Mouse (Mus musculus) hindbrain, embryonic 11.5 days (tissue): ENCODE measurements around the gene Tmem216. TPM values are rescaled to one million over a fixed set of nuclear protein-coding genes. Genes with fewer than 3 reads are reported as not detected.

Experiments
- ATAC-seq: fragments of 200-750 bp; cut with Nextera tagmentation; 2 replicates; pipeline ENCODE4 v1.8.0; 2017; ENCODE audit warnings: mild to moderate bottlenecking, moderate TSS enrichment, moderate library complexity; ENCODE audit not compliant: low FRiP score
- DNase-seq: peaks from one replicate; pipeline ENCODE4 v3.0.0-alpha.2; 2015; ENCODE audit warnings: low spot score
- H3K27ac ChIP-seq: fragments of 300-500 bp; sonication (generic); 2 replicates; pipeline ENCODE4 v1.5.1; 2014; ENCODE audit warnings: mild to moderate bottlenecking, low read depth, low read length
- H3K27me3 ChIP-seq: fragments of 300-500 bp; sonication (generic); 2 replicates; pipeline ENCODE4 v1.6.1; 2014; ENCODE audit warnings: mild to moderate bottlenecking, low read length, moderate library complexity, mixed read lengths; ENCODE audit not compliant: control insufficient read depth, insufficient read depth
- H3K36me3 ChIP-seq: fragments of 300-500 bp; sonication (generic); 2 replicates; pipeline ENCODE4 v1.6.1; 2014; ENCODE audit warnings: mild to moderate bottlenecking, low read length, moderate library complexity, mixed read lengths; ENCODE audit not compliant: control insufficient read depth, insufficient read depth
- H3K4me1 ChIP-seq: fragments of 300-500 bp; sonication (generic); replicated peaks from 2 replicates; pipeline ENCODE4 v1.6.1; 2014; ENCODE audit warnings: low read length, mixed read lengths; ENCODE audit not compliant: control insufficient read depth, insufficient read depth
- H3K4me2 ChIP-seq: fragments of 300-500 bp; sonication (generic); replicated peaks from 2 replicates; pipeline ENCODE4 v1.6.1; 2014; ENCODE audit warnings: mild to moderate bottlenecking, low read depth, low read length
- H3K4me3 ChIP-seq: fragments of 300-500 bp; sonication (generic); 2 replicates; pipeline ENCODE4 v1.5.1; 2014; ENCODE audit warnings: low read depth, low read length
- H3K9ac ChIP-seq: fragments of 300-500 bp; sonication (generic); 2 replicates; pipeline ENCODE4 v1.6.1; 2014; ENCODE audit warnings: low read depth, low read length
- H3K9me3 ChIP-seq: fragments of 300-500 bp; sonication (generic); 2 replicates; pipeline ENCODE4 v1.6.1; 2016; ENCODE audit warnings: low read length; ENCODE audit not compliant: control insufficient read depth
- WGBS: fragments of 180-500 bp; shearing (Covaris S2); extraction: QIAGEN DNeasy Blood & Tissue Kit; methylation state at CpG from one replicate; pipeline ENCODE4 v1.1.7; 2014; 5-methylcytosine and 5-hydroxymethylcytosine counted together
- polyA plus RNA-seq: library from polyadenylated mRNA; unstranded; fragments of >200 nt; fragmentation: Nextera tagmentation; extraction: Ambion mirVana; gene quantifications from 2 replicates; pipeline ENCODE4 v1.2.1, GENCODE M21; 2014

Tmem216 gene
- polyA plus RNA-seq, 1 experiment from 2014 or later: 63.7 TPM

DNA sequence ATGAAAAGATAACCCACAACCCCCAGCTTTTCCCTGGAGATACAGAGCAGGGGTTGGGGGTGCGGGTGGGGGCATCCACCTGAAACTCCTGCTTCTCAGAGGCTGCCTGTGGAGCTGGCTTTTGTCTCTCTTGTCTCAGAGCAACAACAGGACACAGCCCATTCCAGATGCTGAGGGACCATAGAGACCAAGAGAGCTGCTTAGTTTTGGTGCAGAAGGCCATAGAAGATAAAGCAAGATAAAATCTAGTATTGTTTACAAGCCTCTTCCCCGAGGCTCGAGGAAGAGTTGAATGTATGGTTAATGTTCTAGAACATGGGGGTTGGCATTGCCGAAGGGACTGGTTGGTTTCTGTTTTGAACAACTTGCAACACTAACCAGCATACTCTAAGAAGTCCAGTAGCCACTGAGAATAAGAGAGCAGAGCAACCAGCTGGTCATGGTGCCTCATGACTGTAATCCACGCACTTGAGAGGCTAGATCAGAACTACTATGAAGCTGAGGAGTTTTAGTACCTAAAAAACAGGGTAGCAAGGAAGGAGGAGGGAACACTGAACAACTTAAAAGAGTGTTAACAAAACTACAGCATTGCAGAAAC lies 32.5 kb downstream of the Tmem216 start:
- no peaks in the 10 kb centered on the region for H3K27me3 ChIP-seq
- no peak overlapping the region for H3K27ac ChIP-seq
- no peaks in the 10 kb centered on the region; the same call in 1 of the 2 replicates for H3K4me1 ChIP-seq
- no peak overlapping the region for H3K9ac ChIP-seq
- WGBS: 92% methylated on average over 5 of the region's 5 CpGs
- no peak for ATAC-seq
- no peak overlapping the region for H3K4me2 ChIP-seq
- no peaks in the 10 kb centered on the region for H3K36me3 ChIP-seq
- H3K4me3 ChIP-seq: no peak overlapping the region
- DNase-seq: no peak
- no peaks in the 10 kb centered on the region for H3K9me3 ChIP-seq

DNA sequence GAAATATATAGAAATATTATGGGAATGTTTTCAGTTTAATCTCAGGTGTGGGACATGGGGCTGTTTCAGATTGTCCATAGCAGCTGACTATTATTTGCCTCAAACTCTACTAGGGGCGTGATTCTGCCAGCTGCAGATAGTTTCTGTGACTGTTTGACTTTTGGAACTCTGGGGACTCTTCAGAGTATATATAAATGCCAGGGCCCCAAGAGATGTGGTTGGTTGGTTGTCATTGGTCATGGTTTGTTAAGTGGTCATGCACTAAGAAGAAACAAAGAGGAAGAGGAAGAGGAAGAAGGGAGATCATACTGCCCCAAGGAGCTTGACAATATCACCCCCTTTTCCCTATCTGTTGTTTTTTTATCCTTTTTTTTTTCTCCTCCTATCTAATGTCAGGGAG lies 34.1 kb downstream of the Tmem216 start:
- Histone ChIP-seq H3K36me3 (0 out of 2 replicates have a peak, but pooled peaks cover under 1% of the 10 kb centered on the region), H3K4me1 (no peaks in the 10 kb centered on the region; the same call in 1 of the 2 replicates), H3K9me3 (no peaks in the 10 kb centered on the region), H3K4me3 (no peak overlapping the region), H3K4me2 (no peak overlapping the region), H3K27ac (no peak overlapping the region), H3K27me3 (no peaks in the 10 kb centered on the region), H3K9ac (no peak overlapping the region)
- ATAC-seq (no peak), DNase-seq (no peak)
- 85% methylated on average over 1 of the region's 1 CpGs for WGBS

DNA sequence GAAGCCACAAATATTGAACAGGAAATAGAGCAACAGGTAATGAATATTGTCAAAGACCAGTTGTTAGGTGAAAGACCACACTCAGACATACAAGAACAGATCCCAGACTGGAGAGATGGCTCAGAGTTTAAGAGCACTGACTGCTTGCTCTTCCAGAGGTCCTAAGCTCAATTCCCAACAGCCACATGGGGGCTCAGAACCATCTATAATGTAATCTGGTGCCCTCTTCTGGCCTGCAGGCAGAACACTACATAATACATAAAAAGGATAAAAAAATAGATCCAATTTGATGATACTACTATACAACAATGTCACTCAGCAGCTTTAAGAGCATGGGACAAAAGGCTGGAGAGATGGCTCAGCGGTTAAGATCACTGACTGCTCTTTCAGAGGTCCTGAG lies 35.7 kb downstream of the Tmem216 start:
- H3K4me3 ChIP-seq: no peak overlapping the region
- H3K4me2 ChIP-seq: no peak overlapping the region
- DNase-seq (peak; percentile 40), ATAC-seq (no peak)
- H3K9ac ChIP-seq: no peak overlapping the region
- 0 out of 2 replicates have a peak, but pooled peaks cover 4% of the 10 kb centered on the region for H3K36me3 ChIP-seq
- H3K27ac ChIP-seq: no peak overlapping the region
- H3K4me1 ChIP-seq: no peaks in the 10 kb centered on the region; the same call in 1 of the 2 replicates
- 48% methylated on average over 1 of the region's 1 CpGs for WGBS
- no peaks in the 10 kb centered on the region for H3K27me3 ChIP-seq
- no peaks in the 10 kb centered on the region for H3K9me3 ChIP-seq

DNA sequence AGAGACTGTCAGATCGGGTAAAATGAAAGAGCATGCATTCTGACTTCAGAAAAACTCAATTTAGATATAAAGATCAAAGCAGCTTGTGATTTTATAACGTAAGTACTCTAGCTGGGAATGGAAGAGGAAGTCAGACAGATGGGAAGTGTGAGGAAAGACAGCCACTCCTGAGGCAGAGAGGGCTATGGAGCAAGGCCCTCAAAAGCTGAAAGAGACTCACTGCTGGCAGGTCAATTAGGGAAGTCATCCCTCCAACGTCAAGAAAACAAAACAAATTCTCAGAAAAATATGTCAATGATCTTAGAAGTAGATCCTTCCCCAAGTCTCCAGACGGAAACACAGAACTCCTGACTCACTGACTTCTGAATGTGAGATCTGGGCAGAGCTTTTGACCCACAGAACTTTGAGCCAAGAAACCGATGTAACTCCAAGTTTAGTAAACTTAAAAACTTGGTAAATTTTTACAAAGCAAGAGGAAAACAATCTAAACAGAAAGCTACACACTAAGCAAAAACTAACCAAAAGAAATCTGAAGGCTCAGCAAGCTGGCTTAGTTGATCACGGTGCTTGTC lies 45.2 kb downstream of the Tmem216 start:
- H3K9me3 ChIP-seq: no peaks in the 10 kb centered on the region
- DNase-seq (no peak), ATAC-seq (no peak)
- no peaks in the 10 kb centered on the region for H3K36me3 ChIP-seq
- no peak overlapping the region for H3K4me2 ChIP-seq
- H3K27me3 ChIP-seq: no peaks in the 10 kb centered on the region
- 85% methylated on average over 6 of the region's 6 CpGs for WGBS
- H3K9ac ChIP-seq: no peak overlapping the region
- no peak overlapping the region for H3K27ac ChIP-seq
- H3K4me3 ChIP-seq: no peak overlapping the region
- H3K4me1 ChIP-seq: no peaks in the 10 kb centered on the region

DNA sequence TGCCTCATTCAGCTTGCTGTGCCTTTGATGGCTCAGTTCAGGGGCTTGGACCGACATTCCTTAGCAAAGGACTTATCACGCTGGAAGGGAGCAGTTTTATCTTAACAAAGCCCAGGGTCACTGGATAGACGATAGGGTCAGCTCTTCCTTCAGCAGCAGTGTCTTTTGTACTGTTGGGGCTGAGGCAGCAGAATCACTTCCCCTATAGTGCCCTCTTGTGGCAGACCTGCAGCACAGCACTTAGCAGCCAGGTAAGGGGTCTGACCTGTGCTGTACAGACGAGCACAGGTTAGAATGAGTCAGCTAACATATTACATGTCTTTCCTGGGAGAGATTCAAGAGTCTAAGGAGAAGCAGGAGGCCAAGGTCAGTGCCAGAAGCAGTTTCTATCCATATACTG lies 53.5 kb downstream of the Tmem216 start:
- peaks cover 2% of the 10 kb centered on the region; the same call in 1 of the 2 replicates for H3K36me3 ChIP-seq
- H3K27ac ChIP-seq: no peak overlapping the region
- no peak overlapping the region for H3K4me3 ChIP-seq
- no peaks in the 10 kb centered on the region for H3K9me3 ChIP-seq
- WGBS: 10% methylated on average over 4 of the region's 4 CpGs
- no peaks in the 10 kb centered on the region for H3K4me1 ChIP-seq
- peak; percentile 71; the same call in 1 of the 2 replicates for ATAC-seq
- H3K27me3 ChIP-seq: no peaks in the 10 kb centered on the region
- no peak overlapping the region for H3K9ac ChIP-seq
- peak; percentile 80 for DNase-seq
- H3K4me2 ChIP-seq: no peak overlapping the region

DNA sequence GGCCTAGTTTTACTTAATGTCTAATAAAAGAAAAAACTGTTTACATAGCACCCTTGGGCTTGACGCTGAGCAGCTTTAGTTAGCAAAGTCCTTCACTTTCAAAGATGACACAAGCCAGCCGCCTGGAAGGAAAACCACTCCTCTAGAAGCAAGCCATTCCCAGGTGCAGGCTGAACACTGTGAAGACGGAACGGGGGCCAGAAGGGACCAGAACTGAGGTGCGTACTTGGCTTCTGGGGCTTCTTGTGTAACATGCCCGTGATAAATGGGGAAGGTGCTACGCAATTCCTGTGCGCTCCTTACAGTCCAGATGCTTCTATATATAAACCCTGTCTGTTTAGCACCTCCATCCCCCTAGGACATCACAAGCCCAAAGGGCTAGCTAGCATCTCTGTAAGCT lies 55.5 kb downstream of the Tmem216 start:
- DNase-seq: no peak

DNA sequence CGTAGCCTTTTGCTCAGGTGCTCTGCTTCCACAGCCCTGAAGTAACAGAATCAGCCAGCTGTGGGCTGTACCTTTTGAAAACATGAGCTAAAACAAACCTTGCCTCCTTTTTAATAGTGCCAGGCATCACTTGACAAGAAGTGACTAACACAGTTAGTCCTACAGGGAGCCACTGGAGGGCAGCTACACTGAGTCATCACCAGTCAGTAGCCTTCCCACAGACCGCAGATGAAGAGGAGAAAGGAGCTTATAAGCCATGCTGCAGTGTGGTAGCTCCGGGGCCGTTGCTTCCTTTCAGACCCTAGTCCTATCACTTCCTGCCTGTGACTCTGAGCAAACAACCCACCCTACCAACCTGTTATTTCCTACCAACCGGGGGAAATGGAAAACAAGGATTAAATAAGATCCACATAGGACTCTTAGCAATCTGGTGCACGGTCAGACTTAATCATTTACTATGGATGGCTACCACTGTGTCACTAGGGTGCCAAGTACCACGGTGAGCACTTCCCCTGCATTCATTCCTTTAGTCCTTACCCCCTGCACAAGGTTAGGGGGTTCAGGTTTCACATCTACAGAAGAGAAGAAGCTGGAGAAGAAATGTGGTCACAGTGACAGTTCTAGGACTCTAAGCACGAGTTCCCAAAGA lies 58.4 kb downstream of the Tmem216 start:
- Histone ChIP-seq H3K36me3 (peaks cover 2% of the 10 kb centered on the region; the same call in 1 of the 2 replicates), H3K4me3 (no peak overlapping the region), H3K27me3 (no peaks in the 10 kb centered on the region), H3K9me3 (no peaks in the 10 kb centered on the region), H3K4me1 (no peaks in the 10 kb centered on the region), H3K27ac (no peak overlapping the region), H3K9ac (no peak overlapping the region), H3K4me2 (no peak overlapping the region)
- WGBS: 57% methylated on average over 8 of the region's 8 CpGs
- DNase-seq: no peak
- no peak for ATAC-seq

More for the DNA sequence above, 55.5 kb downstream of the Tmem216 start:
- no peak overlapping the region for H3K27ac ChIP-seq
- no peak overlapping the region for H3K4me3 ChIP-seq
- no peak overlapping the region for H3K4me2 ChIP-seq
- no peak for ATAC-seq
- H3K9ac ChIP-seq: no peak overlapping the region
- peaks cover 2% of the 10 kb centered on the region; the same call in 1 of the 2 replicates for H3K36me3 ChIP-seq
- H3K4me1 ChIP-seq: no peaks in the 10 kb centered on the region
- WGBS: 93% methylated on average over 8 of the region's 8 CpGs
- H3K9me3 ChIP-seq: no peaks in the 10 kb centered on the region
- H3K27me3 ChIP-seq: no peaks in the 10 kb centered on the region

DNA sequence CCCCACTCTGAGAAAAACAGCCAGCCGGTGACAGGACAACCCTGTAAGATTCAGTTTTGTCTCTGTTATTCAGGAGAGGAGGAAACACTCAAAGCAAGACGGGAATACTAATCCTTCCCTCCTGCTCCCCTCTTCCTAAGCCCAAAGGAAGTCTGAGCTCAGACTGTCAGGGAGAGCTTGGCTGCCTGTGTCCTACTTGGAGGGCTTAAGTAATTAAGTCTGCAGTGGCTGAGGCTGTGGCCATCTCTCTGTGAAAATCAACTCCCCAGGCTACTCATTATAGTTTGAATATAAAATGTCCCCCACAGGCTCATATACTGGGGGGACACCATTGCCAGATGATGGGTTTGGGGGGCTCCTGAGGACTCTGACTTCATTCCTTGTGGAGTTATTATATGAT lies 59.1 kb downstream of the Tmem216 start:
- Histone ChIP-seq H3K4me2 (no peak overlapping the region), H3K27me3 (no peaks in the 10 kb centered on the region), H3K27ac (0 out of 2 replicates have a peak overlapping the region, but pooled peaks have one; percentile 17), H3K9ac (no peak overlapping the region), H3K4me1 (no peaks in the 10 kb centered on the region), H3K9me3 (no peaks in the 10 kb centered on the region), H3K4me3 (no peak overlapping the region), H3K36me3 (peaks cover 2% of the 10 kb centered on the region; the same call in 1 of the 2 replicates)
- no peak for DNase-seq
- no peak for ATAC-seq
- 74% methylated on average over 2 of the region's 2 CpGs for WGBS
